Mouse (Mus musculus) forebrain, postnatal 0 days (tissue): ENCODE data around the gene Olfr1231. TPM values are rescaled to one million over a fixed set of nuclear protein-coding genes. Genes with fewer than 3 reads are reported as not detected.

Experiments
- ATAC-seq: fragments of 200-750 bp; cut with Nextera tagmentation; 2 replicates; pipeline ENCODE4 v1.8.0; 2017; ENCODE audit warnings: mild to moderate bottlenecking, moderate library complexity
- DNase-seq: peaks from one replicate; pipeline ENCODE4 v3.0.0-alpha.2; 2015
- H3K27ac ChIP-seq: fragments of 300-500 bp; sonication (generic); 2 replicates; pipeline ENCODE4 v1.5.1; 2014; ENCODE audit warnings: low read depth, mild to moderate bottlenecking, antibody characterized with exemption, low read length, moderate library complexity, mixed read lengths
- H3K27me3 ChIP-seq: fragments of 300-500 bp; sonication (generic); 2 replicates; pipeline ENCODE4 v1.6.1; 2014; ENCODE audit warnings: mild to moderate bottlenecking, low read length, mixed read lengths; ENCODE audit not compliant: insufficient read depth
- H3K36me3 ChIP-seq: fragments of 300-500 bp; sonication (generic); 2 replicates; pipeline ENCODE4 v1.6.1; 2014; ENCODE audit warnings: mild to moderate bottlenecking, moderate library complexity; ENCODE audit not compliant: insufficient read depth
- H3K4me1 ChIP-seq: fragments of 300-500 bp; sonication (generic); 2 replicates; pipeline ENCODE4 v1.6.1; 2014; ENCODE audit warnings: antibody characterized with exemption; ENCODE audit not compliant: insufficient read depth
- H3K4me2 ChIP-seq: fragments of 300-500 bp; sonication (generic); 2 replicates; pipeline ENCODE4 v1.6.1; 2014; ENCODE audit warnings: low read depth, mild to moderate bottlenecking, moderate library complexity
- H3K4me3 ChIP-seq: fragments of 300-500 bp; sonication (generic); 2 replicates; pipeline ENCODE4 v1.5.1; 2014; ENCODE audit warnings: low read depth, low read length, mixed read lengths
- H3K9ac ChIP-seq: fragments of 300-500 bp; sonication (generic); 2 replicates; pipeline ENCODE4 v1.6.1; 2014; ENCODE audit warnings: mild to moderate bottlenecking
- H3K9me3 ChIP-seq: fragments of 300-500 bp; sonication (generic); 2 replicates; pipeline ENCODE4 v1.6.1; 2016; ENCODE audit warnings: low read length
- CTCF ChIP-seq: sonication (generic); IDR thresholded peaks from 2 replicates; pipeline ENCODE4 v1.5.1; 2016; ENCODE audit warnings: antibody characterized with exemption, control low read depth, low read depth
- WGBS: fragments of 180-500 bp; shearing (Covaris S2); extraction: QIAGEN DNeasy Blood & Tissue Kit; methylation state at CpG from one replicate; pipeline ENCODE4 v1.1.7; 2014; 5-methylcytosine and 5-hydroxymethylcytosine counted together
- polyA plus RNA-seq: library from polyadenylated mRNA; unstranded; fragments of >200 nt; fragmentation: Nextera tagmentation; extraction: Ambion mirVana; gene quantifications from 2 replicates; pipeline ENCODE4 v1.2.1, GENCODE M21; 2015
- total RNA-seq: library from RNA; depleted of rRNA; stranded (reverse); fragments of >200 nt; gene quantifications from 2 replicates; pipeline ENCODE4 v1.2.3, GENCODE M21; 2014; rRNA removed

Gene Olfr1231
- total RNA-seq (not detected in 2 replicates), polyA plus RNA-seq (not detected in 2 replicates)

- H3K4me2 ChIP-seq: no peak within 1 kb of the TSS
- H3K4me1 ChIP-seq: no peaks in the 10 kb centered on the region
- no peak within 1 kb of the TSS for H3K9ac ChIP-seq
- ATAC-seq (no peak), DNase-seq (no peak)
- no peaks in the 10 kb centered on the region for H3K36me3 ChIP-seq
- 52% methylated on average over 2 of the region's 2 CpGs for WGBS
- no peak within 1 kb of the TSS for H3K4me3 ChIP-seq
- H3K27ac ChIP-seq: no peak within 1 kb of the TSS
- H3K27me3 ChIP-seq: no peaks in the 10 kb centered on the region
- H3K9me3 ChIP-seq: no peaks in the 10 kb centered on the region
- no peak for TF ChIP-seq CTCF
Measured at GRCm38 (mm10) chr2:89306974-89307373, at the start of gene Olfr1231. Gene Olfr1231, minus strand, starts transcription at chr2:89307074.

GRCm38 (mm10) chr2:89342298-89342697, 35.4 kb upstream of the Olfr1231 start, which contains the start of gene Olfr1233:
Gene Olfr1233, minus strand, starts transcription at chr2:89342398.
- no peak within 1 kb of the TSS for H3K4me2 ChIP-seq
- H3K4me1 ChIP-seq: no peaks in the 10 kb centered on the region
- no peak within 1 kb of the TSS for H3K9ac ChIP-seq
- DNase-seq (no peak), ATAC-seq (no peak)
- H3K9me3 ChIP-seq: no peaks in the 10 kb centered on the region
- H3K36me3 ChIP-seq: no peaks in the 10 kb centered on the region
- no peak for TF ChIP-seq CTCF
- no peak within 1 kb of the TSS for H3K27ac ChIP-seq
- H3K4me3 ChIP-seq: no peak within 1 kb of the TSS
- H3K27me3 ChIP-seq: no peaks in the 10 kb centered on the region

DNA sequence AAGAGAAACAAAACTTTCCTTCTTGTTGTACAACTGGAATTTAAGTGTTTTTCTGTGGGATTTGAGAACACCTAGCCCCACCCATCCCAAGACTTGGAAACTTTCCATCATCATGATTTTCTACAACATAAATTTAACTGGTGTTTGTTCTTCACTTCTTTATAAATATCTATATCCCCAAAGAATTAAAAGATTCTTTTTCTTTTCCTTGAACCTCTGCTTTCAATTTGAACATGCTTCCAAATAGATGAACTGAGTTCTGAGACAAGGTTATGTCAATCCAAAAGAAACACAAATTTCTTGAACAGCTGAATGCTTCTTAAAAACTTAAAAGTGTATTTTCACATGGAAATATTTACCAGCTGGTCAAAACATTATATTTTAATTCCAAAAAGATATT, 22.7 kb upstream of the Olfr1231 start, which contains the start of gene Olfr1232:
Olfr1232 (minus strand) TSS at position 101 of the 400 bp plus-strand sequence.
- DNase-seq (no peak), ATAC-seq (no peak)
- Histone ChIP-seq H3K9ac (no peak within 1 kb of the TSS), H3K4me2 (no peak within 1 kb of the TSS), H3K27me3 (no peaks in the 10 kb centered on the region), H3K36me3 (no peaks in the 10 kb centered on the region), H3K4me3 (no peak within 1 kb of the TSS), H3K9me3 (no peaks in the 10 kb centered on the region), H3K27ac (no peak within 1 kb of the TSS), H3K4me1 (no peaks in the 10 kb centered on the region)
- TF ChIP-seq CTCF: no peak

DNA sequence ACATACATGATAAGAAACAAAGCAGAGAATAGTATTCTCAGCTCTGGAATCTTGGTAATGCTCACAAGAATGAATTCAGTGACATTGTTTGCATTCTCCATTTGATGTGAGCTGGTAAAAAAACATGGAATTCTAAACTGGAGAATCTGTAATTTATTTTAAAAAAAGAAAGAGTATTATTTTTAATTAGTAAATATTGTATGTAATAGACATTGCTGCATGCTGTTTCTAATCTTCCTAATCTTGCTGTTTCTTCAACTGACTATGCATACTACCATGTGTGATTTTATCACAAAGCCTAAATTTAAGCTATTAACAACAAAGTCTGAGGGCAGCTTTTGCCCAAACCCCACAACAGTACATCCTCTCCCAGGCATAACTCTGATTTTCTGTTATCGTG, 9.7 kb downstream of the Olfr1231 start, which contains the start of gene Olfr1230:
Olfr1230 (minus strand) TSS at position 101 of the 400 bp plus-strand sequence.
- DNase-seq: no peak
- Histone ChIP-seq H3K4me3 (no peak within 1 kb of the TSS), H3K27ac (no peak within 1 kb of the TSS), H3K4me1 (no peaks in the 10 kb centered on the region), H3K9me3 (no peaks in the 10 kb centered on the region), H3K27me3 (no peaks in the 10 kb centered on the region), H3K9ac (no peak within 1 kb of the TSS), H3K36me3 (no peaks in the 10 kb centered on the region), H3K4me2 (no peak within 1 kb of the TSS)
- ATAC-seq: no peak
- no peak for TF ChIP-seq CTCF
- WGBS: 87% methylated on average over 1 of the region's 1 CpGs

- H3K4me3 ChIP-seq: no peak within 1 kb of the TSS
- no peak within 1 kb of the TSS for H3K4me2 ChIP-seq
- no peaks in the 10 kb centered on the region for H3K36me3 ChIP-seq
- 75% methylated on average over 2 of the region's 2 CpGs for WGBS
- H3K9ac ChIP-seq: no peak within 1 kb of the TSS
- H3K9me3 ChIP-seq: no peaks in the 10 kb centered on the region
- H3K4me1 ChIP-seq: no peaks in the 10 kb centered on the region
- no peak for DNase-seq
- no peak for TF ChIP-seq CTCF
- no peak within 1 kb of the TSS for H3K27ac ChIP-seq
- H3K27me3 ChIP-seq: no peaks in the 10 kb centered on the region
- no peak for ATAC-seq
Measured at GRCm38 (mm10) chr2:89287914-89288313, 19.0 kb downstream of the Olfr1231 start, which contains the start of gene Olfr1229. Gene Olfr1229, minus strand, starts transcription at chr2:89288014.

- Histone ChIP-seq H3K4me1 (no peaks in the 10 kb centered on the region), H3K4me3 (no peak within 1 kb of the TSS), H3K4me2 (no peak within 1 kb of the TSS), H3K27ac (no peak within 1 kb of the TSS), H3K27me3 (no peaks in the 10 kb centered on the region), H3K9ac (no peak within 1 kb of the TSS), H3K36me3 (no peaks in the 10 kb centered on the region), H3K9me3 (no peaks in the 10 kb centered on the region)
- ATAC-seq (no peak), DNase-seq (no peak)
- no peak for TF ChIP-seq CTCF
Measured at GRCm38 (mm10) chr2:89253962-89254361, 52.9 kb downstream of the Olfr1231 start, which contains the start of gene Olfr1228. Gene Olfr1228, minus strand, starts transcription at chr2:89254062.

Other genes starting within 250 kb of the Olfr1231 start
- not detected in 2 replicates for gene Olfr1218, start 245.9 kb downstream of the Olfr1231 start, total RNA-seq
- gene Olfr1218, start 245.9 kb downstream of the Olfr1231 start, polyA plus RNA-seq: not detected in 2 replicates
- not detected in 2 replicates for gene Olfr1219, start 223.6 kb downstream of the Olfr1231 start, total RNA-seq
- not detected in 2 replicates for gene Olfr1219, start 223.6 kb downstream of the Olfr1231 start, polyA plus RNA-seq
- gene Olfr1220, start 200.2 kb downstream of the Olfr1231 start, total RNA-seq: not detected in 2 replicates
- gene Olfr1220, start 200.2 kb downstream of the Olfr1231 start, polyA plus RNA-seq: not detected in 2 replicates
- gene Olfr1221, start 189.8 kb downstream of the Olfr1231 start, total RNA-seq: not detected in 2 replicates
- gene Olfr1221, start 189.8 kb downstream of the Olfr1231 start, polyA plus RNA-seq: not detected in 2 replicates
- gene Olfr1222, start 174.0 kb downstream of the Olfr1231 start, total RNA-seq: not detected in 2 replicates
- gene Olfr1222, start 174.0 kb downstream of the Olfr1231 start, polyA plus RNA-seq: not detected in 2 replicates
- gene Olfr1223, start 155.5 kb downstream of the Olfr1231 start, total RNA-seq: not detected in 2 replicates
- gene Olfr1223, start 155.5 kb downstream of the Olfr1231 start, polyA plus RNA-seq: not detected in 2 replicates
- not detected in 2 replicates for gene Olfr1224-ps1, start 143.0 kb downstream of the Olfr1231 start, total RNA-seq
- gene Olfr1224-ps1, start 143.0 kb downstream of the Olfr1231 start, polyA plus RNA-seq: not detected in 2 replicates
- gene Olfr1225, start 132.4 kb downstream of the Olfr1231 start, total RNA-seq: not detected in 2 replicates
- gene Olfr1225, start 132.4 kb downstream of the Olfr1231 start, polyA plus RNA-seq: not detected in 2 replicates
- gene Olfr1226, start 107.0 kb downstream of the Olfr1231 start, total RNA-seq: not detected in 2 replicates
- gene Olfr1226, start 107.0 kb downstream of the Olfr1231 start, polyA plus RNA-seq: not detected in 2 replicates
- not detected in 2 replicates for gene Olfr1228, start 53.0 kb downstream of the Olfr1231 start, total RNA-seq
- gene Olfr1228, start 53.0 kb downstream of the Olfr1231 start, polyA plus RNA-seq: not detected in 2 replicates
- not detected in 2 replicates for gene Olfr1229, start 19.1 kb downstream of the Olfr1231 start, total RNA-seq
- gene Olfr1229, start 19.1 kb downstream of the Olfr1231 start, polyA plus RNA-seq: not detected in 2 replicates
- gene Olfr1230, start 9.8 kb downstream of the Olfr1231 start, total RNA-seq: not detected in 2 replicates
- gene Olfr1230, start 9.8 kb downstream of the Olfr1231 start, polyA plus RNA-seq: not detected in 2 replicates
- gene Olfr1232, start 22.6 kb upstream of the Olfr1231 start, total RNA-seq: not detected in 2 replicates
- not detected in 2 replicates for gene Olfr1232, start 22.6 kb upstream of the Olfr1231 start, polyA plus RNA-seq
- gene Olfr1233, start 35.3 kb upstream of the Olfr1231 start, total RNA-seq: not detected in 2 replicates
- not detected in 2 replicates for gene Olfr1233, start 35.3 kb upstream of the Olfr1231 start, polyA plus RNA-seq
- not detected in 2 replicates for gene Olfr1234, start 57.8 kb upstream of the Olfr1231 start, total RNA-seq
- gene Olfr1234, start 57.8 kb upstream of the Olfr1231 start, polyA plus RNA-seq: not detected in 2 replicates
- gene Olfr1238, start 102.6 kb upstream of the Olfr1231 start, total RNA-seq: not detected in 2 replicates
- gene Olfr1238, start 102.6 kb upstream of the Olfr1231 start, polyA plus RNA-seq: not detected in 2 replicates
- gene Olfr1239, start 113.3 kb upstream of the Olfr1231 start, total RNA-seq: not detected in 2 replicates
- gene Olfr1239, start 113.3 kb upstream of the Olfr1231 start, polyA plus RNA-seq: not detected in 2 replicates
- gene Olfr1240, start 135.9 kb upstream of the Olfr1231 start, total RNA-seq: not detected in 2 replicates
- gene Olfr1240, start 135.9 kb upstream of the Olfr1231 start, polyA plus RNA-seq: not detected in 2 replicates
- gene Olfr1241, start 180.1 kb upstream of the Olfr1231 start, total RNA-seq: not detected in 2 replicates
- gene Olfr1241, start 180.1 kb upstream of the Olfr1231 start, polyA plus RNA-seq: not detected in 2 replicates
- gene Olfr1242, start 191.3 kb upstream of the Olfr1231 start, total RNA-seq: not detected in 2 replicates
- gene Olfr1242, start 191.3 kb upstream of the Olfr1231 start, polyA plus RNA-seq: not detected in 2 replicates
- not detected in 2 replicates for gene Olfr1243, start 224.4 kb upstream of the Olfr1231 start, total RNA-seq
- not detected in 2 replicates for gene Olfr1243, start 224.4 kb upstream of the Olfr1231 start, polyA plus RNA-seq